Mouse (Mus musculus): ENCODE measurements around the gene Dtnb.

The Dtnb gene

GRCm38 (mm10) chr12:3777682-3778081, 205.5 kb downstream of the Dtnb start:
- DNase-seq: no peak

DNA sequence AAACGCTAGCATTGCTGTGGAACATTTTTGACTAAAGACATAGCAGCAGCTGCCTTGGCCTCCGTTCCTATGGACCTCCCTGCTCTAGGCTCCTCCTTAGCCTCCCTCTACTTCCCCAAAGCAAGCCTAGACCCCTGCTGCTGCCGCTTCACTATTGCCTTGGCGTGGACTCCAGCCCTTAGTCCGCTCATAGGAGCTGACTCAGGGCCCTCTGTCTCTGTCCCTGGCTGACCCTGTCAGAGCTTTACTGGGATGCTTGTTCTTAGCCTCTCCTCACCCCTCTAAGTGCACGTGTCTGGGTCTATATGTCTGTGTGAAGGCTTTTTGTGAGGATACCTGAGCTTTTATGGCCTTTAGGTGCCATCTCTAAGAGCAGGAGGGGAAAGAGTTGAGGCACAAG, 206.1 kb downstream of the Dtnb start:
- DNase-seq: no peak

DNA sequence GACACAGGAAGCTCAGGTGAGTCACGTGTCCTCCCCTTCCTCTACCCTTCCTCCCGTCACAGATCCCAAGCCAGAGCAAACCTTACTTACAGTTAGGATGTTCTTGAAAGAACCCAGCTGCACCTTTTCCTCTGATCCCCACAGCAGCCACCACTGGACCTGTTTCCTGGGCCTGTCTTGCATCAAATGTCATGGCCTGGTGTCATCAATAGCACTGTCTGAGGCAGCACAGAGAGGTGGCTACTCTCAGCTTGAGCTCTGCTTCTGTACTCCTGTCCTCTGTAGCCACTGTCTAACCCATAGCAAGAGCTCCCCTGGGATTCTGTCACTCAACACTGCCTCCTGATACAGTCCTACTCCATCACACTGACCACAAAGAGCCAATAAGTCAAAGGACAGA, 207.5 kb downstream of the Dtnb start:
- no peak for DNase-seq

DNA sequence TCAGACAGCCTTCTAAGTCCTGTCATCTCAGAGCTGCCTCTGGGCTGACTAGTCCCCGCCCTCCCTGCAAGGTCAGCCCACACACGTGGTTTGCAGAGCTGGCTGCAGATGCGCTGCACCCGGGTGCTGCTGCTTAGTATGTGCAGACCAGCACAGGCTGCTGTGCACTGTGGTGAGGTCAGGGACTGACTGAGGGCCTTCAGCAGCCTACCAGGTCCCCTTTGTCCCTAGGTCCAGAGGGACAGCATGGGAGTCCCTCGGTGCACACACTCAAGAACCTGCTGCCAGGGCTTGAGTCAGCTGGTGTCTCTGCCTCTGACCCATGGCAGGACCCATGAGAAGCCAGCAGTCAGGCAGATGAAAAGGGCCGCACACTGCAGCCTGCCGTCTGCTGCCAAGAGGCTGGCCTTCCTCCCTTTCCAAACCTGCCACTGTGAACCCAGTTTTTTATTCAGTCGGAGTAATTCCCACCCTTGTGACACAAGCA, 208.3 kb downstream of the Dtnb start:
- DNase-seq: peak; percentile 71

DNA sequence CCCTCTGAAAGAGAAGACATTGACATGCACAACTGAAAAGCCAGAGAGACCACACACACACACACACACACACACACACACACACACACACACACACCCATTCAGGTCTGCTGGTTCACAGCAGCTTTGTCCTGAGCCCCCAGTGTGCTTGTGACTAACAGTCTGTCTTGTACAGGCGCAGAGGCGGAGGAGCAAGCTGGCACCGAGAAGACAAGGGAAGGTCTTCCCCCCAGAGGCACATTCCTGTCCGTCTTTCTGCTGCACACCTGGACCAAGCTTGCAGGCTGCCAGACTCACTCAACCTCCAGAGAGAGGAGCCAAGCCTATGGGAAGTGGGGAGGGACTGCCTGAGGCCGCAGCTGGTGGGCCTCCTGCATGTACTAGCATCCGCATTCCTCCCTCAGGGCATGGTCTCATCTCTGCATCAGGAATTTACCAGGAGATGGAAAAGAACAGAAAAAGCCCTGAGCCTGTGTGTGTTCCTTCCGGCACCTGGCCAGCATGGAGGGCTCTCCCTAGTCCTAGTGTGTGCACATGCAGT, 208.8 kb downstream of the Dtnb start:
- DNase-seq: peak; percentile 38

- DNase-seq: peak; percentile 93
Measured at GRCm38 (mm10) chr12:3781482-3781881, 209.3 kb downstream of the Dtnb start.

DNA sequence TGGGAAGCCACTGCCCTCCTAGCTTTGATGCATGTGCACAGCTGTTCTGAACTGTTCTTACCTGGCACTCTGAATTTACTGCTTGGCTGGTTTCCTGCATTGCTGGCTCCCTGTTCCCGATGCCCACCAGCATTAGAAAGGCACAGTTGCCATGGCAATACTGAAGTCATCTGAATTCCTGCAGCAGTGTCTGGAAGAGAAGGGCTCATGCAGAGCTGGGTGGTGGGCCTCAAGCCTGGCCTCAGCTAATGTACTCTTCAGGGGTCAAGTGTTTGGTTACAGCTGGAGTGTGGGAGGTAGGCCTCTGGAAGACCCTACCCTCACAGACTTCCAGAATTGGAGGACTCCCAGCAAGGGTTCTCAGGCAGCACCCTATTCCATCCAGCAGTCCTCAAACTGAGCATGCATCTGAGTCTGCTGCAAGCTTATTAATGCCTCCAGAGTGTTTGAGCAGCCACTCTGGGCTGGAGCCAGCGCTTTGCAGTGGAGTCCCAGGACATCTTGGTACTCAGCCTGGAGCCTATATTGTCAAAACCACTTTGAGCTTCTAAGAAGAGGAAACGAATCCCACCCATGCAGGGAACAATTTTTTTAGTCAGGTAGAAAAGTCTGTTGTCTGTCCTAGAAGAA, 211.1 kb downstream of the Dtnb start:
- DNase-seq: no peak

- DNase-seq: no peak
Measured at GRCm38 (mm10) chr12:3784258-3784657, 212.1 kb downstream of the Dtnb start.

DNA sequence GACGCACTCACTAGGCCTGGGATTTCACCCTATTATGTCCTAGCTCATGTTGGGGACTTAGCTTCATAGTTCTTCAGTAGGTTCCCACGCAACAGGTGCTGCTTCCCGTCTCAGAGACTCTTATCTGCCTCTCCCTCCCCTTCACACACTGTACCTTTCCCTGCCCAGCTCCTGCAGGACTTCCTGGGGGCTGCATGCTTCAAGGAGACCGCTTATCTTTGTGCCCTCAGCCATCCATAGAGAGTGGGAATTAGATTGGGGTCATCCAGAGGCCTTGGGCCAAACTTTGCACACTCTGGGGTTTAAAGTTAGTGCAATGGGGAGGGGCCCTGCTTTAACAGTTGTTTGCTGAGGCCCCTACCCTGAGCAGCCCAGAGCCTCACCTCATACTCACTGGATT, 212.5 kb downstream of the Dtnb start:
- no peak for DNase-seq

DNA sequence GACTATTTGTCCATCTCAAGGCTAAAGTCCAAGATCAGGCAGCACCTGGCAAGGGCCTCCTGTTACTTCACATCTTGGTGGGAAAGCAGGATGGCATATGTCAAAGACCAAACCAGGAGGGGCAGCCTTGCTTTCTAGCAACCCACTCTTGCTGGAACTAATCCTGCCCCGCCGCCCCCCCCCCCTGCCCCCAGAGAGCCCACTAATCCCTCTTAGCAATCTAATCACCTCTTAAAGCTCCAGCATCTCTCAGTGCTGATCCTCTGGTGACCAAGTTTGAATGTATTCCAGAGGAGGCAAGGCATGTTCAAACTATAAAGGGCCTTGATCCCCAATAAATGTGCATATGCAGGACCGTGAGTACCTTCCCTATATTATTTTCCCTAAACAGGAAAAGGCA, 214.9 kb downstream of the Dtnb start:
- DNase-seq: no peak

DNA sequence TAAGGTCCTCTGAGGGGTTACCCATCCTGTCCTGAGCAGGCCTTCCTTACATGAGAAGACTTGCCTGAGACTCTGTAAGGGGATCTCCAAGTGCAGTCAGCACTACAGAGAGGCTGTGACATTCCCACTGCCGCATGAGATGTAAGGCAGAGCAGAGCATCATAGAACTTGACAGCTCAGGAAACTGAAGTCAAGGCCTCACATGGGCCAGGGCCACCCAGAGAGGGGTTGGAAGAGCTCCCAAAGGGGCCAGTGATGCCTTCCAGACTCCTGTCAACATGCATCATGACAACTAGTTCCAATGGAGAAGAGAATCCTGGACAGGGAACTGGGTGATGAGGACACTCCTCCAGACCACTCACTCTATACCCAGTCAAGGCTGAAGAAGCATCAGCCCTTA, 215.4 kb downstream of the Dtnb start:
- no peak for DNase-seq

GRCm38 (mm10) chr12:3788421-3789051, 216.4 kb downstream of the Dtnb start:
- no peak for DNase-seq

GRCm38 (mm10) chr12:3789626-3790185, 217.5 kb downstream of the Dtnb start:
- peak; percentile 29 for DNase-seq

- no peak for DNase-seq
Measured at GRCm38 (mm10) chr12:3791257-3791656, 219.1 kb downstream of the Dtnb start.

DNA sequence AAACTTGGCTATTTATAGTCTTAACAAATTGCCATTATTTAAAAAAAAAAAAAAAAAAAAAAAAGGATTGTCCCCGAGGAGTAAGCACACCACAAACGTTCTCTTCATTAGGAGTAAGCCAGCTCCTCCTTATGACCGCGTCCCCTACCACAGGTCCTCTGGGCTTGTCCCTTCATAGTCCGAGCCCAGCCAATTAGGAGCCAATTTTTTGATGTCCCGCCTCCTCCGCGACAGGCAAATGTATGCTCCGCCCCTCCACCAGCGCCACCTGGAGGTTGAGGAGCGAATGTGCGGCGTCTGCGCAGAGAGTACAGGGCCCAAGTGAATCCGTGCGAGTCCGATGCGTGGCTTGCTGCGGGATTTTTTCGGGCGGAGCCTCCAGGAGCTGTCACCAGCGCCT, 219.6 kb downstream of the Dtnb start:
- peak; percentile 92 for DNase-seq

- DNase-seq: no peak
Measured at GRCm38 (mm10) chr12:3792248-3792647, 220.1 kb downstream of the Dtnb start.

DNA sequence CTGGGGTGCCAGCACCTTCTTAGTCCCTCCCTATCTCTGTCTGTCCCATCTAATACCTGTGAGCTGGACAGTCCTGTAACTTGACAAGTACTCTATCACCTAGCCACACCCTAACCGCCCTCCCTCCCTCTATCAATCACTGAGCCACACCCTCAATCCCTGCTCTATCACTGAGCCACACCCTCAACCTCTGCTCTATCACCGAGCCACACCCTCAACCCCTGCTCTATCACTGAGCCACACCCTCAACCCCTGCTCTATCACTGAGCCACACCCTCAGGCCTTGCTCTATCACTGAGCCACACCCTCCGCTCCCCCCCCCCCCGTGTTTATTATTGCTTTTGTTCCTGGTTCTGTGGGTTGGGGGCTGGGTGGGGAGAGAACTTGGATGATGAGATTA, 223.4 kb downstream of the Dtnb start:
- DNase-seq: no peak

DNA sequence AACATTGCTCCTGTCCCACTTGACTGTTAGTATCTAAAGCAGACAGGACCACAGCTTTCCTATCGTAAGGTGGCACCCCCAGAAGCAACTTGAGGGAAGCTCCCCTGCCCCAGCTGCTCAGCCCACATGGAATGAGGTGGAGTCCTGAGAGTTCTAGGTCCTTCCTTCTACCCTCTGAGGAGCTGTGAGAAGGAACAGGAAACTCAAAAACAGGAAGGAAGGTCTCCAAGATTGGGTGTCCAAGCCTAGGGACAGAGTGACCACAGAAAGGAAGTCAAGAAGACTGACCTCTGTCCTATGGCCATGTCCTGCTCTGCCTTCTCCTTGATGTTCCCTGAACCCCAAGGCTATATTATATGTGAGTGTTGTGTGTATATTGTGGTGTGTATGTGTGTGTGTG, 227.4 kb downstream of the Dtnb start:
- DNase-seq: no peak

GRCm38 (mm10) chr12:3805852-3806251, 233.7 kb downstream of the Dtnb start, which contains the start of gene Dnmt3a:
TSS of gene Dnmt3a (plus strand) at chr12:3806007.
- DNase-seq: no peak

DNA sequence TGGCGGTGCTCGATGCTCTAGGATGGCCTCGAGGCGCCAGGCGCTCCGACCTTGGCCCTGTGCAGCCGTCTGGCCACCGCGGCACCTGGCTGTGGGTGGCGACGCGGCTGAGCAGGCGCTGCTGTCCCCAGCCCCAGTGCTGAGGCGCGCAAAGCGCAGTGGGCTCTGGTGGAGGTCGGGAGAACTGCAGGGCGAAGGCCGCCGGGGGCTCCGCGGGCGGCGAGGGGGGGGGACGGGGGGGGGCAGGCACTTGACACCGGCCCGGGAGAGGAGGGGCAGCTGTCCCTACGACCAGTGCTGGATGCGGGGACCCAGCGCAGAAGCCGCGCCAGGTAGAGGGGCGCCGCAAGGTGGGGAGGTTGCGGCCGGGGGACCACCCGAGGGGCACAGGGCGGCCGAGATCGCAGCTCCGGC, 234.1 kb downstream of the Dtnb start:
- peak; percentile 87 for DNase-seq

DNA sequence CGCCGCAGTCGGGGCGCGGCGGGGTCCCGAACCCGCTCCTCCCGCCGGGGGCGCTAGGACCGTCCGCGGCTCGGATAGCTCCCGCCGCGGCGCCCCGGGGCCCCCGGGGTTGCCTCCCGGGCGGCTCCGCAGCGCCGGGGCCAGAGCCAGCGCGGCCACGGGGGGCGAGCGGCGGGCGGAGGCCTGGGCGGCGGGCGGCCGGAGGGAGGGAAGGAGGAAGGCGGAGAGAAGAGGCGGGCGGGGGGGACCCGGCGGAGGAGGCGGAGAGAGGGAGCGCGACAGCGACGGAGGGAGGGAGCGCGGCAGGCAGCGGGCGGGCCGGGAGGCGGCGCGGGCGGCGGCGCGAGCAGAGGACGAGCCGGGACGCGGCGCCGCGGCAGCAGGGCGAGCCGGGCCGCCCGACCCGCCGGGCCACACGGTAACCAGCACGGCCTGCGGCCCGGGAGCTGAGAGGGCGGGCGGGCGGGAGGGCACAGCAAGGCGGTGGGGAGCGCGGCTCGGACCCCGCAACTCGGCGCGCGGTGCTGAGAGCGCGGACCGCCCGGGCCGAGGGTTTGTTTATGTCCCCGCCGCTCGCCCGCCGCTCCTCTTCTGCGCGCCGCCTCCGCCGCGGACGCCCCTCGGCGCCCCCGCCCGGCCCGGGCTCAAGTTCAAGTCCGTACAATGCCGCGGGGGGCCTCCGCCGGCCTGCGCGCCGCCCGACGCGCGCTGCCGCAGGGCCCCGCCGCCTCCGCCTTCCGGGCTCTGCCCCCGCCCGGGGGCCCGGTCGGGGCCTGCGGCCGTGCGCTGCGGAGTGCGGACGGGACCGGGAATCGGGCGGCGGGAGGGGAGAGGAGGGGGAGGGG, 234.7 kb downstream of the Dtnb start:
- DNase-seq: peak; percentile 74

GRCm38 (mm10) chr12:3807548-3808395, 235.6 kb downstream of the Dtnb start:
- DNase-seq: peak; percentile 69

Measured in thymus, postnatal 25 days (tissue).